Mouse (Mus musculus) bone marrow, adult 2 months (tissue): ENCODE data around the gene 1110065P20Rik.

Experiments
- CTCF ChIP-seq: fragments of 200-500 bp; IDR thresholded peaks from 2 replicates; pipeline ENCODE4 v1.5.1; 2011; ENCODE audit warnings: low read length, control low read depth; ENCODE audit not compliant: control insufficient read depth, insufficient read depth
- POLR2A ChIP-seq: fragments of 200-500 bp; IDR thresholded peaks from 2 replicates; pipeline ENCODE4 v1.6.1; 2011; ENCODE audit warnings: low read depth, mild to moderate bottlenecking, control low read depth, low read length, borderline replicate concordance; ENCODE audit not compliant: control insufficient read depth

- TF ChIP-seq CTCF = peak; percentile 88
- no peak for TF ChIP-seq POLR2A
These were observed 7.5 kb downstream of the 1110065P20Rik start for GRCm38 (mm10) chr4:124843493-124843892.
